Mouse (Mus musculus): ENCODE data around the gene Dedd2. TPM values are rescaled to one million over a fixed set of nuclear protein-coding genes. Genes with fewer than 3 reads are reported as not detected.

Gene Dedd2
- total RNA-seq, 2 experiments from 2014 or later, result 23.9 to 26.3 TPM

GRCm38 (mm10) chr7:25184091-25184490 is 36.3 kb downstream of the Dedd2 start:
- Histone ChIP-seq H3K27ac (no peak overlapping the region), H3K4me3 (no peak overlapping the region)
- intact Hi-C loops (cut with DNase I), result loop anchor here (5.0 kb wide), 1 partner anchor 152 kb away; no protein-coding TSS in a partner anchor
- no peak for TF ChIP-seq CTCF (IDR thresholded peaks at IDR 0.05)
- no peak for DNase-seq (ENCODE audit: extremely low spot score in 1 of 2, low spot score in 2 of 2)

GRCm38 (mm10) chr7:25181814-25182213 is 38.6 kb downstream of the Dedd2 start:
- Histone ChIP-seq H3K27ac (no peak overlapping the region), H3K4me3 (peak overlapping the region; percentile 28)
- no peak for DNase-seq (ENCODE audit: extremely low spot score in 1 of 2, low spot score in 2 of 2)
- intact Hi-C loops (cut with DNase I), result loop anchor here (5.0 kb wide), 1 partner anchor 150 kb away; no protein-coding TSS in a partner anchor
- TF ChIP-seq CTCF (IDR thresholded peaks at IDR 0.05), result no peak

GRCm38 (mm10) chr7:25181331-25181790 is 39.1 kb downstream of the Dedd2 start:
- peak; percentile 67 for TF ChIP-seq CTCF (IDR thresholded peaks at IDR 0.05)
- intact Hi-C loops (cut with DNase I), result loop anchor here (5.0 kb wide), 1 partner anchor 149 kb away; no protein-coding TSS in a partner anchor
- Histone ChIP-seq H3K4me3 (peak overlapping the region; percentile 28), H3K27ac (no peak overlapping the region)
- DNase-seq (ENCODE audit: extremely low spot score in 1 of 2, low spot score in 2 of 2), result peak in 1 of 2 experiments; percentile 31

- intact Hi-C loops (cut with DNase I), result loop anchor here (5.0 kb wide), 1 partner anchor 148 kb away; no protein-coding TSS in a partner anchor
- no peak for TF ChIP-seq CTCF (IDR thresholded peaks at IDR 0.05)
- no peak for DNase-seq (ENCODE audit: extremely low spot score in 1 of 2, low spot score in 2 of 2)
- peak overlapping the region; percentile 69 for H3K4me3 ChIP-seq
- H3K27ac ChIP-seq, result peak overlapping the region; percentile 95; the same call in 1 of the 2 replicates
These were observed 39.9 kb downstream of the Dedd2 start for GRCm38 (mm10) chr7:25180512-25180911.

- Histone ChIP-seq H3K4me3 (peak within 1 kb of the TSS; percentile 69), H3K27ac (peak within 1 kb of the TSS; percentile 95)
- peak; percentile 90 for DNase-seq (ENCODE audit: extremely low spot score in 1 of 2, low spot score in 2 of 2)
- intact Hi-C loops (cut with DNase I), result loop anchor here (2.0 to 5.0 kb wide), 2 partner anchors 47 to 147 kb away; no protein-coding TSS in a partner anchor
- peak; percentile 46 for TF ChIP-seq CTCF (IDR thresholded peaks at IDR 0.05)
These were observed 40.7 kb downstream of the Dedd2 start, which contains the start of gene Pou2f2 for GRCm38 (mm10) chr7:25179606-25180161. Gene Pou2f2, minus strand, starts transcription at chr7:25179726.

- Histone ChIP-seq H3K4me3 (peak overlapping the region; percentile 69), H3K27ac (peak overlapping the region; percentile 95)
- no peak for TF ChIP-seq CTCF (IDR thresholded peaks at IDR 0.05)
- DNase-seq (ENCODE audit: extremely low spot score in 1 of 2, low spot score in 2 of 2), result peak; percentile 32 to 39
- intact Hi-C loops (cut with DNase I), result loop anchor here (2.0 kb wide), 1 partner anchor 46 kb away; no protein-coding TSS in a partner anchor
These were observed 41.4 kb downstream of the Dedd2 start for GRCm38 (mm10) chr7:25178787-25179605.

- intact Hi-C loops (cut with DNase I), result loop anchor here (2.0 kb wide), 1 partner anchor 46 kb away; no protein-coding TSS in a partner anchor
- H3K4me3 ChIP-seq, result peak overlapping the region; percentile 69
- TF ChIP-seq CTCF (IDR thresholded peaks at IDR 0.05), result no peak
- DNase-seq (ENCODE audit: extremely low spot score in 1 of 2, low spot score in 2 of 2), result peak; percentile 39 to 40
- H3K27ac ChIP-seq, result peak overlapping the region; percentile 95
These were observed 42.1 kb downstream of the Dedd2 start for GRCm38 (mm10) chr7:25178317-25178716.

- no peak for TF ChIP-seq CTCF (IDR thresholded peaks at IDR 0.05)
- Histone ChIP-seq H3K4me3 (no peak overlapping the region), H3K27ac (no peak overlapping the region)
- no peak for DNase-seq (ENCODE audit: extremely low spot score in 1 of 2, low spot score in 2 of 2)
- intact Hi-C loops (cut with DNase I), result no loop called here
These were observed 46.1 kb downstream of the Dedd2 start for GRCm38 (mm10) chr7:25174343-25174742.

GRCm38 (mm10) chr7:25172669-25173068 is 47.7 kb downstream of the Dedd2 start:
- H3K27ac ChIP-seq, result no peak overlapping the region
- TF ChIP-seq CTCF (IDR thresholded peaks at IDR 0.05), result no peak

GRCm38 (mm10) chr7:25170583-25170982 is 49.8 kb downstream of the Dedd2 start:
- H3K4me3 ChIP-seq, result no peak overlapping the region
- H3K27ac ChIP-seq, result no peak overlapping the region
- no peak for DNase-seq (ENCODE audit: extremely low spot score in 1 of 2, low spot score in 2 of 2)
- intact Hi-C loops (cut with DNase I), result no loop called here
- TF ChIP-seq CTCF (IDR thresholded peaks at IDR 0.05), result no peak

More at GRCm38 (mm10) chr7:25172669-25173068, 47.7 kb downstream of the Dedd2 start:
- DNase-seq (ENCODE audit: extremely low spot score in 1 of 2, low spot score in 2 of 2), result no peak
- intact Hi-C loops (cut with DNase I), result no loop called here
- H3K4me3 ChIP-seq, result no peak overlapping the region

- intact Hi-C loops (cut with DNase I), result no loop called here
- no peak overlapping the region for H3K27ac ChIP-seq
- no peak for TF ChIP-seq CTCF (IDR thresholded peaks at IDR 0.05)
- no peak for DNase-seq (ENCODE audit: extremely low spot score in 1 of 2, low spot score in 2 of 2)
- no peak overlapping the region for H3K4me3 ChIP-seq
These were observed 54.3 kb downstream of the Dedd2 start for GRCm38 (mm10) chr7:25166106-25166505.

- no peak for DNase-seq (ENCODE audit: extremely low spot score in 1 of 2, low spot score in 2 of 2)
- Histone ChIP-seq H3K27ac (no peak overlapping the region), H3K4me3 (no peak overlapping the region)
- no peak for TF ChIP-seq CTCF (IDR thresholded peaks at IDR 0.05)
- intact Hi-C loops (cut with DNase I), result no loop called here
These were observed 64.2 kb downstream of the Dedd2 start for GRCm38 (mm10) chr7:25156158-25156648.

Data from left cerebral cortex, adult 2 months (tissue).